Mouse (Mus musculus): ENCODE results near the gene Camk1d.

The Camk1d gene

DNA sequence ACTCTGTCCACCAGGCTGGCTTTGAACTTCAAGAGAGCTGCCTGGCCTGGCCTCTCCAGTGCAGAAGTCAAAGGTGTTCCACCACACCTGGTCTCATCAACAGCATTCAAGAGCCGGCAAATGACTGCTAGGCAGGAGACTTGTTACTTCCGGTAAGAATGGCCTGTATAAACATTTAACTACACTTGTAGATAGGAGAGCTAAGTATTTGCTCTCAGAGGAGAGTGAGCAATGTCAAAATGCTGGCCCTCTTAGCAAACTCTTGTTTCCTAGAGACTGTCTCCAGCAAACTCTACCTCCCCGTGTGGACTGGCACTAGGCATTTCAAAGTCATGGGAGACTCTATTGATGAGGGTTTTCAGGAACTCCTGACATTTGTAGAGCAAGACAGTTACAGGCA is 56.3 kb downstream of the Camk1d start:
- no peak for DNase-seq

DNA sequence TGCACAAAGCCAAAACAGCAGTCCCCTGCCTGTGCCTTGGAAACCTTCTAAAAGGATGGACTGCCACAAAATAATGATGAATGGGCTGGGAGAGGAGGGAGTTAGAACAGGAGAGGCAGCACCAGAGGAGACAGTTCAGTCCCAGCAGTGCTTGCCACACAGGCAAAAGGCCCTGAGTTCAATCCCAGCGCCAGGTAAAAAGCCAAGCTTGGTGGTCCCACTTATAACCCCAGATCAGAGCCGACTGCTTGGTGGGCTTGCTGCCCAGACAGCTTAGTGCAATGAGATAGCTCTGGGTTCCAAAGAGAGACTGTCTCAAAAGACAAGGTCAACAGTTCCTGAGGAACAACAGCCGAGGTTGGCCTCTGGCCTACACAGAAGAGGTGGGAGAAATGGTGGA is 58.0 kb downstream of the Camk1d start:
- no peak for DNase-seq

DNA sequence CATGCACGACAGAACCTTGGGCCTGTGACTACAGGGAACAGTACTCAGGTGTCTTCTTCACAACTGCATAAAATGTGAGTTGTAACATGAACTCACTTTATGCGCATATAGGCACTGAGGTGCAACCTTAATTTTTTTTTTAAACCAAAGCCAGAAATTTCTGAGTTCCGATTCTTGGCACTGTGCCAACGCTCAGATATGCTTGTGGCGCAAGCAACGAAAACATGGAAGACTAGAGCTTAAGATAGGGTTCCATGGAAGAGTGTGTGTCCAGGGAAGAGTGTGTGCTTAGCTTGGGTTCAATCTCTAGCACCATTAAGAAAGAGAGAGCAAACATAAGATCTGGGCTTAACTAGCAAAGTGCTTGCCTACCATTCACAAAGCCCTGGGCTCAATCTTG is 62.2 kb downstream of the Camk1d start:
- DNase-seq = no peak

DNA sequence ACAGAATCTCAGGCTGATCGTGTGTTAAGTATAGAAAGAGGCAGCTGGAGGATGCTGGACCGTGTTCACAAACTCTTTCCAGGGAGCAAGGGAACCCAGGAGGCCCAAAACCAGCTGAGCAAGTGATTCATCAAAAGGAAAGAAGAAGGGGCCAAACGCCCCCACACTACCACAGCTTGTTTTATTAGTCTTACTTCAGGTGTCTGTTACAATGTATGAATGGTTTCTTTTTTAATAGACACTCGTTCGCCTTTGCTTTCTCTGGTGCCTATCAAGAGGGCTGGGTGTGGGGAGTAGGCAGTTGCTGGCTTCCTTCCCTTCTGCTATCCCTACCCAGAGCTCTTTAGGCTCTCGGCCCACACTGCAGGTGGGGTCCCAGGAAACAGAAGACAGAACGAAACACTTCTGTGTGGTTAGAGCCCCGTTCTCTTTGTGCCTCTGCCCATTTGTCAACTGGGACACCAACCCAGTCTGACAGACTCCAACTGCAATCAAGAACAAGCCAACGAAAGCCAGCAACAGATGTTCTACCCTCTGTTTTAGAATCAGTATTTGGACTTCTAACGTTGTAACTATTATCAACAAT is 62.9 kb downstream of the Camk1d start:
- no peak for DNase-seq

DNA sequence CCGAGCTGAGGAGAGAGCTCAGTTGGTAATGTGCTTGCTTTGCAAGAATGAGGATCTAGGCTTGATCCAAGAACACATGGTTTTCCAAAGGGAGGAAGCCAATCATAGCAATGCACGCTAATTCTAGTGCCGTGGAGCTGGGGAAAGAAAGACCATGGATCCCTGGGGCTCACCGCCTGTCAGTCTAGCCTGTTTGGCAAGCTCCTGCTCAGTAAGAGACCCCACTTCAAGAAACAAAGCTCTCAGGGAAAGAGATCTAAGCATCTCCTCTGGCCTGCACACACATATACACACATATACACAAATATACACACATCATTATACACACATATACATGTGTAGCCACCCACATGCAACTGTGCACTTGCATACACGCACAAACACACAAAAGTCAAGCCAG is 65.1 kb downstream of the Camk1d start:
- DNase-seq = no peak

DNA sequence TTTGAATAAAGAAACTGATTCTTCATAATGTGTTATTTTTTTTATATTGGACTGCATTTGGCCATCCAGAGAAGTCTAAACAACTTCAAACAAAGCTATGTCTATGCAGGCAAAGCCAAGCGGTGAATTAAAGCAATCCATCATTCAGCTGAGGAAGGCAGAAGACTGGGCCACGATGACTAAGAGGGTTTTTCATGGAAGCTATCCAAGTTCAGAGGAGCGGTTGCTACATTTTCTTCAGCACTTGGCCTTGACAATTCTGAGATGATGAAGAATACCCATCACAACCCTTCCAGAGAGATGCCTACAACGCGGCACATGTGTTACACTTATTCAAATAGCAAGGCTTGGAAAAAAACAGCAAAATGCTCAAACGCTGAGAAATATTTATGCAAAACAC is 65.6 kb downstream of the Camk1d start:
- DNase-seq = no peak

DNA sequence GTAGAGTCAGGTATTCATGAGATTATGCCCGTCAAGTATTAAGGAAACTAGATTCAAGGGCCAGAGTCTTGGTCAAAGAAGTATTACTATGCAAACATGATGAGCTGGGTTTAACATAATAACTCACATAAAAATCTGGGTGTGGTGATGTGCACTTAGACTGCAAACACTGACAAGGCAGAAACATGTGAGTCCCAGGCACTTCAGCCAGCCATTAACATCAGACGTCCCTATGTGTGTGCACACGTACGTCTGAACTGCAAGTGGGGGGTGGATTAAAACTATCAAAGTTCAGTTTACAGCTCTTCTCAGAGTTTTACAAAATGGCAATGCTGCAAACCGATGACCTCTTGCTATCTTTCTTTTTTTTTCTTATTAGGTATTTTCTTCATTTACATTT is 68.0 kb downstream of the Camk1d start:
- no peak for DNase-seq

DNA sequence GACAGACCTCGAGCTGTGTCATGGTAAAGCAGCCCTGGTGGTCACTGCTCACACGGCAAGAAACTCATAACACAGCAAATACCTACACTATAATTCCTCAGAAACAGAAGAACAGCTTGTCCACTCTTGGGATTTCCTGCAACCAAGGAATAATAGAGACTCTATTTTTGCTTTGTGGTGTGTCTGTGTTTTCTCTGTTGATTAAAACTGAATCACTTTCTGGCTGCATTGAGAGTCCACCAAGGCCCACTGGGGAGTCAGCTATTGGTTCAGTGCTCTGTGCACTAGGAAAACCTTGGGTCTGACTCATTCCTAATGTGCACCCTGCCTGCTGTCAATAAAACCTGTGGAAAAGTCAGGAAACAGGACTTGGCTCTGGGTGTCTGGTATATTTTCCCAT is 68.7 kb downstream of the Camk1d start:
- no peak for DNase-seq

DNA sequence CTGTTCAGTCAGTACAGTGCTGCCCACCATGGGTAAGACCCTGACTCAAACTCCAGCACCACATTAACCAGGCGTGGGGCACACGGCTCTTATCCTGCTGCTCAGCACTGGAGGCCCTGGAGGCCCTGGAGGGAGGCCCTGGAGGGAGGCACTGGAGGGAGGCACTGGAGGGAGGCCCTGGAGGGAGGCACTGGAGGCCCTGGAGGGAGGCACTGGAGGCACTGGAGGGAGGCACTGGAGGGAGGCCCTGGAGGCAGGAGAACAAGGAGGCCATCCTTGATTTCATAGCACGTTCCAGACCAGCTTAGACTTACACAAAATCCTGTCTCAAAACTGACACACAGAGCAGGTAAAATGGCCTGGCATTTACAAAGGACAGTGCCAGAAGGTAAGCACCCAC is 70.4 kb downstream of the Camk1d start:
- DNase-seq = no peak

DNA sequence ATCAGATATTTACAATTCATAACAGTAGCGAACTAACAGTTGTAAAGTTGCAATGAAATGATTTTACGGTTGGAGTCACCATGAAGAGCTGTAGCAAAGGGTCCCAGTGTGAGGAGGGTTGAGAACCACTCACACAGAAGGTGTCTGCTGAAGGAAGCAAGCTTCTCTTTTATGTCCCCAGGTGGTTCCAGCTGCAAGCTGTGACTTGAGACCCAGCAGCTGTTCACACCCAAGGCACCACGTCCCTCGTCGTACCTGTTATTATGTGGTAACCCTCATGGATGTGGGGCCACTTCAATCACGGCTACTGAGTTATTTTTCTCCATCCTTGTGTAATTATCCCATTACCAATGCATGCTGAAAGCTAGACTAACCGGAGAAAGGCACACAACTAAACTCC is 71.1 kb downstream of the Camk1d start:
- no peak for DNase-seq

DNA sequence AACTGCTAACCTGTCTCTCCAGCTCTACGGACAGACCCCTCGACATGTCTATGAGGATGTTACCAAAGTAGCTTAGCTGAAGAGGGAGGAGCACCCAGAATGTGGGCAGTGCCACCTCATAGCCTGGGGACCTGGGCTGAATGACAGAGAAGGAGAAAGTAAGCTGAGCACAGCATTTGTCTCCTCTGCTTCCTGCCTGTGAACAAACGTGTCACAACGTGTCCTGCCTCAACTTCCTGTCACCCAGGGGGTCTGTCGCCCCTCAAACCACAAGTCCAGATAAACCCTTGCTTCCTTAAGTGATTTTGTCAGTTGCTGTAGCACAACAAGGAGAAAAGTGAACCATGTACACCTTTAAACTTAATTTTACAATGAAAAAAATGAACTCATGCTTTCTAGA is 71.7 kb downstream of the Camk1d start:
- no peak for DNase-seq

DNA sequence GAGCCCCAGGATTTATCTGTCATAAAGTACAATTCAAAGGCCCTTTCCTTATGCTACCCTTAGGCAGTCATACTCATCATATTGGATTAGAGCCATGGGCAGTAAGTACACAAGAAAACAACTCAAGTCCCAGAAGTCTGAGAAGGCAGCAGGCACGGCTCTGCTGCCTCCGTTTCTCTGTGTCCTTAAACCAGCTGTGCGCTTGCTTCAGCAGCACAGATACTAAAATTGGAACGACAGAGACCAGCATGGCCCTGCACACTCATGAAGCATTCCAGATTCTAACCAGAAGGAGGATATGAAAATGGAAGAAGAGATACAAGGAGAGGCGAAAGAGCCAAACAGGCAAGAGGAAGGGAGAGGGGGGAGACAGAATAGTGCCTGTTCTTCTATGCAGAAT is 72.6 kb downstream of the Camk1d start:
- DNase-seq = no peak

DNA sequence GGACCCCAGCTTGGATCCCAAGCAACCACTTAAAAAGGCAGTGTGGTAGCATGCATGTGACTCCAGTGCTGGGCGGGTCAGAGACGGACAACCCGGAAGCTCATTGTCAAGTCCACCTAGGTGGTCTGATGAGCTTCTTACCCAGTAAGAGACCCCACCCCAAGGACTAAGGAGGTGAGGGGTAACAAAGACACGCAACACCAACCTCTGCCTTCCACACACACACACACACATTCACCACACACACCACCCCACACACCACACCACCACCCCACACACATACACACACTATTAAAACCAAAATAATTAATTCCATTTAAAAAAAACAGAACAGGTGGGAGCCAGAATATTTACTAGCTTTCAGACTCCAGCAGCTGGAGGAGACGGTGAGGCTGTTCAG is 73.7 kb downstream of the Camk1d start:
- DNase-seq = no peak

DNA sequence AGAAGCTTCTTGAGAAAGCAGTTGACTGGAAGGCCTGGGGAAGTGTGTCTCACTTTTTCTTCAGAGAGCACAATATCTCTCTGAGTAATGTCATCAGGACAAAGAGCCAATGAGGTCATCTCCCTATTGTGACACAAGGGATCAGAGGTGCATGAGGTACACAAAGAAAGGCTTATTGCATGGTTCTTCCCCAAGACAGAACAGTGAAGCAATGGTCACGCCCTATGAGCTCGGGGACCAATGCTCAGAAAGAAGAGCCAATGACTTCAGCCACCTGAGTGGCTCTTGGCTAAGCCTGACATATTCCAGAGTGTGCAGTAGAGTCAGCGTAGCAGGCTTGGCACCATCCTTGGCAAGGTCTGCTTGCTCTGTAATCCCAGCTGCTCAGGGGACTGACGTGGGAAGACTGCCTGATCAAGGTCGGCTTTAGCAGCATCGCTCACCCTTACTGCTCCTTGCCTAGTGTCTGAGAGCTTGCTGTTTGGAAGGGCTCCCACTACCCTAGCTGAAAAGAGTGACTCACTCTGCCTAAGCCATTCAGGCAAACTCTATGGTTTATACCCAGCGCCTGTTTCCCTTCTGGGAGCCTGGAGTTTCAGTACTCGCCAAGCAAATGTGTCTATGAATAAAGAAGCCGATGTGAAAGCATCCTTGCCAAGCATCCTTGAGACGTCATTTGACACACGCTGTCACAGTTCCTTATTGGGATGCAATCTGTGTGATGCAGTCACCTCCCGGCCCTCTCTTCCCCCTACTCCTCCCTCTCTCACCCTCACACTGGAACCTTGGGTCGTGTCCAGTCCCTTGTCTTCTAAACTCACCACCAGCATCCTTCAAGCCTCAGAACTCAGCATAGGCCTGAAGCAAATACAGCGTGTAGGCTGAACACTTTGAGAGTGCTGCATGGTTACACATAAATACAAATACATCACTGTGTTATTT is 77.2 kb downstream of the Camk1d start:
- DNase-seq = no peak

DNA sequence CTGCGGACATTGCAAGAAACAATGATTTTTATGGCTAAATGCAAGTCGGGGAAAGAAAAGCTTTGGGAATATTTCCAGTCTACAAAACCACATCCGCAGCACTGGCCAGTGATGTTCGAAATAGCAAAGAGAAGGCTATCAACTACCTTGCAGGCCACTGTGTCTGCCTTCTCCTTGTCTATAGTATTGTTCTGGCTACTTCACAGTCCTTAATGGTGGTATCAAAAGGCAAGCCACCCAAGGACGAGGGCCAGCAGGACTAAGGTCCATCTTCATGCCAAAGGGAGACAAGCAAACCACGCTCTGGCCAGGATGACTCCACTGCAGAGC is 82.0 kb downstream of the Camk1d start:
- DNase-seq = no peak

DNA sequence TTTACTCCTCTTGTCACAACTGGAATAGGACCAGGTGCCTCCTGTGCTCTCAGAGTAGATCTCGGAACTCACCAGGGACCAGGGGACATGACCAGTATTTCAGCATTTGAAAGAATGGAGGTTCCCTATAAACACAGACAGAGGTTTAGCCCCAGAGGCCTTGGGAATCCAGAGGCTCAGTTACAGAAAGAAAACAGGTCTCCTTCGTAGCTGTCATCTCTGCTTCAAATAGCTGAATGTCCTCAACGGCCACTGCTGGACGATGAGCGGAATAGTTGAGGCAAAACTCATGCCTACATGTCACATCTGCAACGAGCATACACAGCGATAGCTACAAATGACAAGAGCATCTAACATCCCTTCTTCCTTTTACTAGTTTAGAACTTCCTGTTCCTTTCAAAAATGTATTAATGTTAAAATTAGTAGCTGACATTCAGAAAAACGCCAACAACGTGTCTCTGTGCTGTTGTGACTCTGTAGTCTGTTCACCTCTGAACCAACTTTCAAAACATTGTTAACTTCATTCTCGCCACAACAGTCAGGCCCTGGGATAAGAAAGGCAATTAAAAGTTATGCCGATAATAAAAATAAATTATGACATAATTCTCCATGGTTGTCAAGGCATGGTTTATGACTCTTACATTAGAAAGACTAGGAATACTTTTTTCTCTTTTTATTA is 82.5 kb downstream of the Camk1d start:
- DNase-seq = no peak

DNA sequence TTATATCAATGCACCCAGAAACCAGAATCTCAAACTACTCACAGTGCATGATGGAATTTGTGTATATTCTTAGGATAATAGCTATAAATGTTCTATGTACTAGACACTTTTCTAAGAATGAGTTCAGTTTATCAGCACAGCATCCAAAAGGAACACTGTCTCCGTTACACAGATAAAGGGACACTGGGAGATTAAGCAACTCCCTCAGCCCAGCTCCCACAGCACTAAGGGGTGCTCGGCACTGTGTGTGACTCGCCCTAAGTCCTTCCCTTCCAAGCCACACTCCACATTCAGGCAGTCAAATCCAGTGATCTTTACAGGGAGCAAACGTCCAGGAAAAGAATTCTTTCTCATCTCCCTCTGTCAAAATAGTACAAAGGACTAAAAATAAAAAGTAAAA is 83.6 kb downstream of the Camk1d start:
- DNase-seq = no peak

DNA sequence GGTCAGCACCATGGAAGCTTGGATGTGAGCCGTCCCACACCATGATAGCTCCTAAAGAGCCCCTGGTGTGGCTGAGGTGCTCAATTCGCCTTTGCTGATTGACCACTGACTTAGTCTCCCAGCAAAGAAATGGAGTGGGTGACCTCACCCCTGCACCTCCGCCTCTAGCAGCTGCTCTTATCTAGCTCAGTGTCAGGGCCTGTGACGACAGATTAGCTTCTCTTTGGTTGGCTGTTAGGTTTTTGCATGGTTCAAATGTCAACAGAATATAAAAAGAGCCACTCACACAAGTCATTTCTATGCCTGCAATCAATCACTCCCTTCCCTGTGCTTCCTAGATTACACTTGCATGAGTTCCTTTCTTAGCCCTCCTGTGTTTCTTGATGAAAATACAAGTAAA is 89.9 kb downstream of the Camk1d start:
- no peak for DNase-seq

DNA sequence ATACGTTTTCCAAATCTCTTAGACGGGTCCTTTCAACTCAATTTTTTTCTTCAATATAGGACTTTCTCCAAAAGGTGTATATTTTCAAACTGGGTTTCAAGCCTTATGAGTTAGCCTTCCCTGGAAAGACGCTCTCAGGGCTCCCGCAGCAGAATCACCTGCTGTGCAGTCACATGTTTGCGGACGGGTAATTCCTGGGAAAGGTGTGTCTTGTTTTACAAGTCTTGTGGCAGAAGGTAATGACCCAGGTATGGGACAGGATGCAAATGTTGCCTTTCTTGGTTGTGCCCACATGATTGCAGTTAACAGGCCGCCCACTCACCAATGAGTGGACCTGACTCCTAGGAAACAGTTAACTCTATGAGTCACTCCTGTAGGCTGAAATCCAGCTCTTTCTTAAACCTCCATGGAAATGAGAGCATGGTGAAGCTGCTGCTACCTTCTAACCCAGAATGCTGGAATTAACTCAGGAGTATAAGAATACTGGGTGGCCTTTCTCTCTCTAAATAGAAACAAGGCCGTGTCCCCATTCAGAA is 95.9 kb downstream of the Camk1d start:
- no peak for DNase-seq

DNA sequence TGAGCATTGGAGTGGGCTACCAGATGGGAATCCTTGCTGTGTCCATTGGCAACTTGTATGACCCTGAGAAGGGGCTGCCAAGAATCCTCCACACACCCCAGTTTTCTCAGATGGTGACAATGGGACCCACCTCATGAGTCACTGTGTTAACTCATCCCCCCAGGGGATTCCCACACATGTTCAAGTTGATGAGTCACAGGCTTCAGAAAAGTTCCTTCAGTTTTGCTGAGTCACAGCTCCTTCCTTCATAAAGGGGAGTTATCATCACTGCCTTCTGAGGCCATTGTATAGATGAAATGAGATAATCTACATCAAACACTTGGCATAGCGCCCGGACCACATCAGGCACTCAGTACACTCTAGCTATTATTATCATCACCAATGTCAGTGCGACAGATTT is 99.4 kb downstream of the Camk1d start:
- DNase-seq = peak; percentile 47

DNA sequence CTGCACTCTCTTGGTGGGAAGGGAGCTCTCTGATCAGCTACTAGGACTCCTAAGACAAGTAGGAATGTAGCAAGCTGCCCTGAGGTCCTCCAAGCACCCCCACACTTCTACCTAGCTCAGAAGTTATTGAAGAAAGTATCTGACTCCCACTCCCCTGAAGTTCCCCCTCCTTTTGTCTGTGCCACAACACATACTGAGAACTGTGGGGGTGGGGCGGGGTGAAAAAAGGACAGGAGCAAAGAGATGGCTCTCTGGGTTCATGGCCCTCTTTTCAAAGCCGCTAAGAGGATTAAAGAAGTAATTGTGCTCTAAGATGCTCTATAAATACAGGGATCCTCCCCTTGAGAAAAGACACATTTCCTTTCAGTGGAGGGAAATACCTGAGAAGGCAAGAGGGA is 100.0 kb downstream of the Camk1d start:
- DNase-seq = peak; percentile 40

DNA sequence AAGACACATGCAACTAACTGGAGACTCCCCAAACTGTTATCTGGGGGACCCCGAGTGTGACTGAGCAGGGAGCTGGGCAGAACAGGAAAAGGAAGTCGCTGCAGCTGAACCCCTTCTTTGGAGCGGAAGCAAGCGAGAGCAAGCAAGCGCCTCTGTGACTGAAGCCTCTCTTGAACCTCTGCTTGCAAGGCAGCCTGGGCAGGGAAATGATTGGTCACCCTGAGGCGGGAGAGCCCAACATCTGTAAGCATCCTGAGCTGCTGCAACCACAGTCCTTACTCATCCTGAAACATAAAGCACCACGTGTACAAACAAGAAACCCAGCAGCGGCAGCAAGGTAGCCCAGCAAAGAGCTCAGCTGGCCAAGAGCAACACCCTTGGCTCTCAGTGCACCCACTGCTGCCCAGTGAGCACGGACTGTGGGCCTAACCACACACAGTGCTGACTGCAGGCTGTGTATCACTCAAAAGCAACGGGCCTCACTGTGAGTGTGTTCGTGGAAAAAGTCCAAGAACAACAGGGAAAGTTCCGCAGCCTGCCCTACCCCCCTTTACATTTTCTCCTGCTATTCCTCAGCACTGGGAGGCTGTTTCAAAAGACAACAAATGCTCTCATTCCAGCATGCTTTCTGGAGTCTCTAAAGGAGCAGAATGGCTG is 100.5 kb downstream of the Camk1d start:
- no peak for DNase-seq

DNA sequence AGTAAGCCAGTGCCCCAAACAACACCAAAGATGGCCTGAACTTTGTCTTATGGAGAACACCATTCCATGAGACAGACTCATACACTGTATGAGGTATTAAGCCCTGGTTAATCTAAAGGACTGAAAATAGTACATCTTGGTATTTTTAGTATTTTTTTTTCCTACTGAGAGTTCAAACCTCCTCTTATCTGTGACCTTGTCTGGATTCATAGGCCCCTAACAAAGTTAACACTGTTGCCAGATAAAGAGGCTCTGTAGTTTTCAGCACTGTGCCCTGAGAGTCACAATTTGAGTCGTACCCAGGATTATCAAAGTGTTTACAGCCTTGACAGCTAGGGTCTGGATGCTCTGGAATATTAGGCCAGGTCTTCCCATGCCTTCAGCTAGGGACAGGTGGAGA is 102.7 kb downstream of the Camk1d start:
- DNase-seq = no peak

DNA sequence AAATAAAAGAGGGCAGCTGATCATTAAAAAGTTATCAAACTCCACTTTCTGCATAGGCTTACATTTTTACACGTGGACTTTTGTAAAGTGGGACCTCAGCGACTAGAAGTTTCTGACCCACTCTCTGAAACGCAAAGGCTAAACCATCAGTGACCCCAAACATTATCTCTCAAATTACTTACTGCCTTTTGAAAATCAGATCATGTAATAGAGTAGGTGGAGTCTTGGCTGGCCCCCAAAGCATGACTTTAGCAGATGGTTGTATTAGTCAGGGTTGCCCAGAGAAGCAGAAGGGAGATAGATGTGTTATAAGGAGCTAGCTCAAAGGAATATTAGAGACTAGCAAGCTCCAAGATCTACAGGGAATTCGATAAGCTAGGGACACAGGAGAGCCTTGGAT is 103.8 kb downstream of the Camk1d start:
- no peak for DNase-seq

Measured in retina, postnatal 1 day (tissue).